Mouse (Mus musculus): Measurements from ENCODE around the gene Ino80e. TPM values are rescaled to one million over a fixed set of nuclear protein-coding genes. Genes with fewer than 3 reads are reported as not detected.
"Not testable (repeated sequence)": the region's sequence is repeated elsewhere in the genome, so short reads cannot be mapped to it uniquely, and the experiment has no call there.

The Ino80e gene
- total RNA-seq (2014; rRNA removed) (62.8 and 69.9 TPM in 2 replicates), polyA plus RNA-seq (2015; fragmentation: Nextera tagmentation; extraction: Ambion mirVana) (102 and 107 TPM in 2 replicates)

DNA sequence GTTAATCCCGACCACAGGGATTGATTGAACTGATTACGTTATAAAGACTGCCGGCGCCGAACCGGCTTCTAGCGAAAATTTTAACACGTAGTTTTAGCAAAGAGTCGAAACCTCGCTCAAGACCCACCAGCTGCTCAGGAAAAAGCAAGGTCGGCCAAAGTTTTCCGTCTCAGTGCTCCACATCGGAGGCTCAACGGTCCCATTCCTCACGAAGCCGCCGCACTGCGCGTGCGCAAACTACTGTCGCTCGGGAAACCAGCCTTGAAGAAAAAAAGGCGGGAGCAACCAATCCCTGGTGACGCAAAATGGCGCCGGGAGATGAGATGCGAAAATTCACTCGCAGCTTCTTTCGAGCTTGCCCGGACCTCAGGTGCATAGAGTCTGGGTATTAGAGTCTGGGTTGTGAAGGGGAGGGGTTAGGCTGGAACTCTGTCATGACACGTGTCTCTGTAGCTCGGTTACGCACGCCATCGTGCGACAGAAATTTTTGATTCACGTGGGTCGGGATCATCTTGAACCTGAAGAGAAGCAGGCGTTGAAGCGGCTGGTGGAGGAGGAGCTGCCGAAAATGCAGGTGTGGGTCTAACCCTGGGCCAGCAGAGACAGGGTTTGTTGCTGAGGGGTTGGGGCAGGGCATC is at the start of gene Ino80e:
Gene Ino80e, minus strand, starts transcription at position 231 of the 638 bp plus-strand sequence.
- DNase-seq (peak; percentile 98), ATAC-seq (peak; percentile 87)
- Histone ChIP-seq H3K9ac (peak within 1 kb of the TSS; percentile 56), H3K27me3 (ENCODE audit: insufficient read depth, low read length) (no peaks in the 10 kb centered on the region), H3K27ac (ENCODE audit: low read depth, low read length) (peak within 1 kb of the TSS; percentile 86), H3K4me3 (ENCODE audit: low read depth, low read length) (peak within 1 kb of the TSS; percentile 69), H3K4me1 (ENCODE audit: insufficient read depth) (peaks cover 15% of the 10 kb centered on the region; the same call in 1 of the 2 replicates), H3K4me2 (ENCODE audit: low read depth) (peak within 1 kb of the TSS; percentile 81), H3K36me3 (ENCODE audit: insufficient read depth) (peaks cover 56% of the 10 kb centered on the region), H3K9me3 (ENCODE audit: low read length) (no peaks in the 10 kb centered on the region)
- peak; percentile 33; the same call in 1 of the 2 replicates for TF ChIP-seq CTCF (IDR thresholded peaks at IDR 0.05; ENCODE audit: low read depth)
- under 1% methylated on average over 41 of the region's 41 CpGs for WGBS

DNA sequence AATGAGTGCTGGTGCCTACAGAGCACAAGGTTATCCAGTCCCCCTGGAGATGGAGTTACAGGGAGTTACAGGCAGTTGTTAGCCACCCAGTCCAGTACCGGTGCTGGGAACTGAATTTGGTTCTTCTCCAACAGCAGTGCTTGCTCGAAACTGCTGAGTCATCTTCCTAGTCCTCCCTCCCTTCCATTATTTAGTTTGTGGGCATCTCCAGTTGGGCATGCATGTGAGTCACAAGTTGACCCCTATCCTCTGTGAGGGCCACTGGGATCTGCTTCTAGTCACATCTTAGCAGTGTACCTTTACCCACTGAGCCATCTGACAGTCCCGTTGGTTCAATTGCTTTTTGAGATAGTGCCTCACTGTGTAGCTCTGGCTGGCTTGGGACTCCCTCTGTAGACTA is 43.4 kb upstream of the Ino80e start:
- DNase-seq: no peak
- no peak for ATAC-seq
- TF ChIP-seq CTCF (IDR thresholded peaks at IDR 0.05; ENCODE audit: low read depth): no peak
- no peak overlapping the region for H3K27ac ChIP-seq (ENCODE audit: low read depth, low read length)
- H3K4me3 ChIP-seq (ENCODE audit: low read depth, low read length): no peak overlapping the region
- WGBS: 72% methylated on average over 3 of the region's 3 CpGs
- no peak overlapping the region for H3K9ac ChIP-seq
- H3K9me3 ChIP-seq (ENCODE audit: low read length): no peaks in the 10 kb centered on the region
- no peak overlapping the region for H3K4me2 ChIP-seq (ENCODE audit: low read depth)
- no peaks in the 10 kb centered on the region for H3K4me1 ChIP-seq (ENCODE audit: insufficient read depth)
- H3K36me3 ChIP-seq (ENCODE audit: insufficient read depth): no peaks in the 10 kb centered on the region
- no peaks in the 10 kb centered on the region for H3K27me3 ChIP-seq (ENCODE audit: insufficient read depth, low read length)

GRCm38 (mm10) chr7:126899781-126900180 is 37.6 kb upstream of the Ino80e start:
- H3K4me1 ChIP-seq (ENCODE audit: insufficient read depth): peaks cover 11% of the 10 kb centered on the region
- not testable (repeated sequence) for H3K4me3 ChIP-seq (ENCODE audit: low read depth, low read length); H3K27me3 ChIP-seq (ENCODE audit: insufficient read depth, low read length); H3K9ac ChIP-seq; H3K36me3 ChIP-seq (ENCODE audit: insufficient read depth); H3K9me3 ChIP-seq (ENCODE audit: low read length); H3K27ac ChIP-seq (ENCODE audit: low read depth, low read length); ATAC-seq; DNase-seq; H3K4me2 ChIP-seq (ENCODE audit: low read depth)
- WGBS: 95% methylated on average over 7 of the region's 9 CpGs

GRCm38 (mm10) chr7:126898102-126898990 is 36.2 kb upstream of the Ino80e start:
- H3K27me3 ChIP-seq (ENCODE audit: insufficient read depth, low read length): no peaks in the 10 kb centered on the region

GRCm38 (mm10) chr7:126897390-126898101 is 35.4 kb upstream of the Ino80e start:
- Histone ChIP-seq H3K27me3 (ENCODE audit: insufficient read depth, low read length) (no peaks in the 10 kb centered on the region), H3K4me3 (ENCODE audit: low read depth, low read length) (peak overlapping the region; percentile 71), H3K4me1 (ENCODE audit: insufficient read depth) (peaks cover 11% of the 10 kb centered on the region), H3K36me3 (ENCODE audit: insufficient read depth) (no peaks in the 10 kb centered on the region), H3K27ac (ENCODE audit: low read depth, low read length) (peak overlapping the region; percentile 88), H3K9ac (peak overlapping the region; percentile 88), H3K9me3 (ENCODE audit: low read length) (no peaks in the 10 kb centered on the region), H3K4me2 (ENCODE audit: low read depth) (peak overlapping the region; percentile 83)
- no peak; the same call in 1 of the 2 replicates for ATAC-seq
- 19% methylated on average over 16 of the region's 16 CpGs for WGBS
- DNase-seq: no peak
- no peak for TF ChIP-seq CTCF (IDR thresholded peaks at IDR 0.05; ENCODE audit: low read depth)

More at GRCm38 (mm10) chr7:126898102-126898990, 36.2 kb upstream of the Ino80e start:
- Histone ChIP-seq H3K4me3 (ENCODE audit: low read depth, low read length) (peak overlapping the region; percentile 71), H3K9ac (peak overlapping the region; percentile 88), H3K4me2 (ENCODE audit: low read depth) (peak overlapping the region; percentile 83), H3K27ac (ENCODE audit: low read depth, low read length) (peak overlapping the region; percentile 88), H3K9me3 (ENCODE audit: low read length) (no peaks in the 10 kb centered on the region), H3K4me1 (ENCODE audit: insufficient read depth) (peaks cover 11% of the 10 kb centered on the region), H3K36me3 (ENCODE audit: insufficient read depth) (no peaks in the 10 kb centered on the region)
- ATAC-seq (peak; percentile 96), DNase-seq (peak; percentile 96)
- TF ChIP-seq CTCF (IDR thresholded peaks at IDR 0.05; ENCODE audit: low read depth): no peak
- WGBS: 13% methylated on average over 37 of the region's 37 CpGs

DNA sequence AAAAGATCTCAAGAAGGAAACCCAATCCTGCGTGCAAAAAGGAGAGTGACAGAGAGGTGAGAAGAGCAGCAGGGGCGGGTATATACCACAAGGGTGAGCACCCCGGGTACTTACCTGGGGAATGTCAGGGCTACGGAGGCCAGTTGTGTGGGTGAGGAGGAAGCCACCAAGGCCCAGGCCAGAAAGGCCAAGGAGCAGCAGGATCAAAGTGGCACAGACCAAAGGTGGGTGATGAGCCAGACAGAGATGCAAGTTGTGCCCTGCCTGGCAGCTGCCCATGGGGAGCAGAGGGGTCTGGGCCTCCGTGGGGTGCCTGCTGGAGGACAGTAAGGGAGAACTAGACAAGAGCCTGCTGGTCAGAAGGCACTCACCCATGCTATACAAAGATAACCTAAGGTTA is 34.7 kb upstream of the Ino80e start:
- Histone ChIP-seq H3K4me1 (ENCODE audit: insufficient read depth) (peaks cover 11% of the 10 kb centered on the region), H3K27me3 (ENCODE audit: insufficient read depth, low read length) (no peaks in the 10 kb centered on the region), H3K36me3 (ENCODE audit: insufficient read depth) (no peaks in the 10 kb centered on the region), H3K4me2 (ENCODE audit: low read depth) (0 out of 2 replicates have a peak overlapping the region, but pooled peaks have one; percentile 83), H3K9me3 (ENCODE audit: low read length) (no peaks in the 10 kb centered on the region), H3K9ac (no peak overlapping the region), H3K27ac (ENCODE audit: low read depth, low read length) (no peak overlapping the region), H3K4me3 (ENCODE audit: low read depth, low read length) (no peak overlapping the region)
- TF ChIP-seq CTCF (IDR thresholded peaks at IDR 0.05; ENCODE audit: low read depth): no peak
- ATAC-seq: no peak
- 87% methylated on average over 5 of the region's 5 CpGs for whole genome bisulfite sequencing
- DNase-seq: no peak

Data from forebrain, postnatal 0 days (tissue).